Mouse (Mus musculus) monocyte, adult 2 months (primary cell): ENCODE data around the gene Qars.

Experiments
- DNase-seq, 2 experiments: peaks; one replicate each; pipeline ENCODE4 v3.0.0; 2022; ENCODE audit warnings: low spot score in 2 of 2, low read depth in 1 of 2

Qars gene

GRCm38 (mm10) chr9:108486973-108487530 is 20.5 kb upstream of the Qars start:
- DNase-seq = no peak

DNA sequence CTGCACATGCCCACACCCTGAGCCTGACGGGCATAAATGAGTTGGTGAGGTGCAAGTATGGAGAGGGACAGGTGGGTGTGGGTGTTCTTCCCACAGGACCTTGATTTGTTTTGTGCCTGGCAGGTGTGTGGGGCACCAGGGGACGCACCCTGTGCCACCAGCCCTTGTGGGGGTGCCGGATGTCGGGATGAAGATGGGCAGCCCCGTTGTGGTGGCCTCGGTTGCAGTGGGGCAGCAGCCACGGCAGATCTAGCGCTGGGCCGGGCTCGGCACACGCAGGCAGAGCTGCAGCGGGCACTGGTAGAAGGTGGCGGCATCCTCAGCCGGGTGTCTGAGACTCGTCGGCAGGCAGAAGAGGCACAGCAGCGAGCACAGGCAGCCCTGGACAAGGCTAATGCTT is 19.1 kb upstream of the Qars start:
- no peak for DNase-seq

DNA sequence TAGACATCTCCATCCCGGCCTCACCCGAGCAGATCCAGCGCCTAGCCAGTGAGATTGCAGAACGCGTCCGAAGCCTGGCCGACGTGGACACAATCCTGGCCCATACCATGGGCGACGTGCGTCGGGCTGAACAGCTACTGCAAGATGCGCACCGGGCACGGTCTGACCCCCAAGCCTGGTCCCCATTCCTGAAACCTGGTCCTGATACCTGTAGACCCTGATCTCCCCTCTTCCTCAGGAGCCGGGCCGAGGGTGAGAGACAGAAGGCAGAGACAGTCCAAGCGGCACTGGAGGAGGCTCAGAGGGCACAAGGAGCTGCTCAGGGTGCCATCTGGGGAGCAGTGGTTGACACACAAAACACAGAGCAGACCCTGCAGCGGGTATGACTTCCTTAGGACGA is 18.3 kb upstream of the Qars start:
- DNase-seq = no peak

GRCm38 (mm10) chr9:108489702-108490558 is 17.6 kb upstream of the Qars start:
- no peak for DNase-seq

DNA sequence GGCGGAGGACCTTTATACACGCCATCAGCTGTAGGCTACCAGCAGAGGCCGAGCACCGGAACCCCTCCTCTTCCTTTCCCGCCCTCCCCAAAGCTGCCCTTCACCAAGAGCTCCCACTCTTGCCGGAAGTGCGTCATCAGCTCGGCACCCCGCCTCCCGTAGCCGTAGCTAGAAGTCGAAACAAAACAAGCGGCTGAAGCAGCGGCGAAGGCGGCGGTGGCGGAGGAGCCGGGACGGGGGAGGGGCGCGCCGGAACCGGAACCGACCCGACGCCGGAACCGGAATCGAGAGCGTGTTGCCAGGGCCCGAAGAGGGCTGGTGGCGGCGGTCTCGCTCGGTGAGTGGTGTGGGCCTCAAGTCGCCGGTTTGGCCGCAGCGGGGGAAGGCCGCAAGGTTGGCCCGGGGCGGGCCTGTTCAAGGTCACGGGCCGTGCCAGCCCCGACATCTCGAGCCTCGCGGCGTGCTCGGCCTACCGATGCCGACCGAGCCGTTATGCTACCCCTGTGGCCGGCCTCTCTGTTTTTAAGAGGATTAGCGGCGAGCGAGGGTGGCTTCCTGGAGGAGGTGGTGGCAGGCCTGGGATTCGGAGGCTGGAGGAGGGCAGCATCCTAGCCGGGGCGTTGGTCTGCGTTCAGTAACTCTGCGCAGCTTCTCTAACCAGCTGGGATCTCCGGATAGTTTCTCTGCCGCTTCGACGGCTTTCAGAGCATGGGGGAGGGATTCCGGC is 16.8 kb upstream of the Qars start, which contains the start of gene Usp19:
Gene Usp19, plus strand, starts transcription at position 44 of the 727 bp plus-strand sequence.
- DNase-seq = peak; percentile 82 to 88

DNA sequence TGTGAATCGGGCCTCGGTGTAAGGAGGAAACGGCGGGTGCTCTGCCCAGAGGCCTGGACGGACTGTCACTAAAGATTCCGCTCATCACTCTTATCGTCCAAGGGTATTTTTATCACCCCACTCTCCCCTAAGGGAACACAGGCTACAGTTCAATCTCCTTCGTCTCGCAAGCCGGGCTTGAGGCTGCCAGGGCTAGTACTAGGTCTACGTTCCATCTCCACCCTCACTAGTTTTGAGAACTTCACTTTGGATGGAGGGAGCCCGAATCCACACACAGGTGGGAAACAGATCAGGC is 16.3 kb upstream of the Qars start:
- no peak for DNase-seq

DNA sequence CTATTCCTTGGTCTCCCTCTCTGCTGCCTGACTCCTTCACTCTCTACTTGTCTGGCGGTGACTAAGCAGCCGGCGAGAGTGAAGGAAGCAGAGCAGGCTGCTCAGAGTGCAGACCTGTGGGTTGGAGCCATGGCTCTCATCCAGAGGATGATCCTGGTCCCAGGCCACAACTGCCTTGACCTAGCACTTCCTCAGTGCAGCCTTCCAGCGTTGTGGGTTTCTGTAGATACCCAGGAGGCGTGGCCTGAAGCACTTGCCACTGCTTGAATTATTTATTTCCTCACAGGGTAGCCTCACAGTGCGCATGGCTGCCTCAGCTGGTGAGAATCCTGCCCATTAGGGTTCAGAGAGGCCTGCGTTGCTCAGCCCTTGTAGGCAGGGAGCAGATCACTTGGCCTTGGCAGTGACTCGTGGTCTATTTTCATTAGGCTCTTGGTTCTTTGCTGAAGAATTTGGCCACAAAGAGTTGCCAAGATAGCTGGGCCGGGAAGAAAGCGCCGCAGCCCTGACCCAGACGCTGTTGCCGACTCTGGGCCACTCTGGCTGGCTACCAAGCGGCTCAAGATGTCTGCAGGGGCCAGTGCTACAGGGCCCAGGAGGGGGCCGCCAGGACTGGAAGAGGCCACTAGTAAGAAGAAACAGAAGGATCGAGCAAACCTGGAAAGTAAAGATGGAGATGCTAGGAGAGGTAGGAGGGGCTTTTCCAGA is 15.3 kb upstream of the Qars start:
- DNase-seq = no peak

GRCm38 (mm10) chr9:108493246-108493645 is 14.3 kb upstream of the Qars start:
- DNase-seq = no peak

GRCm38 (mm10) chr9:108494146-108494825 is 13.2 kb upstream of the Qars start:
- DNase-seq = no peak

- DNase-seq = no peak
Measured at GRCm38 (mm10) chr9:108494905-108495304, 12.6 kb upstream of the Qars start.

DNA sequence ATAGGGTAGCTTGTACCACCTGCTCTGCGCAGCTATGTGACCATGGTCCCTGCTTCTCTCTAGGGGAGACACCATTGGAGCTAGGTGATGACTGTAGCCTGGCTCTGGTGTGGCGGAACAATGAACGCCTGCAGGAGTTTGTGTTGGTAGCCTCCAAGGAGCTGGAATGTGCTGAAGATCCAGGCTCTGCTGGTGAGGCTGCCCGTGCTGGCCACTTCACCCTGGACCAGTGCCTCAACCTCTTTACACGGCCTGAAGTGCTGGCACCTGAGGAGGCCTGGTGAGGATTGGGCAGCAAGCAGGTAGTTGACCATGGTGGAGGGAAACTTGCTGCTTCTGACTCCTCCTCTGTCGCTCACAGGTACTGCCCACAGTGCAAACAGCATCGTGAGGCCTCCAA is 8.3 kb upstream of the Qars start:
- DNase-seq = no peak

GRCm38 (mm10) chr9:108499943-108500342 is 7.6 kb upstream of the Qars start:
- DNase-seq = no peak

DNA sequence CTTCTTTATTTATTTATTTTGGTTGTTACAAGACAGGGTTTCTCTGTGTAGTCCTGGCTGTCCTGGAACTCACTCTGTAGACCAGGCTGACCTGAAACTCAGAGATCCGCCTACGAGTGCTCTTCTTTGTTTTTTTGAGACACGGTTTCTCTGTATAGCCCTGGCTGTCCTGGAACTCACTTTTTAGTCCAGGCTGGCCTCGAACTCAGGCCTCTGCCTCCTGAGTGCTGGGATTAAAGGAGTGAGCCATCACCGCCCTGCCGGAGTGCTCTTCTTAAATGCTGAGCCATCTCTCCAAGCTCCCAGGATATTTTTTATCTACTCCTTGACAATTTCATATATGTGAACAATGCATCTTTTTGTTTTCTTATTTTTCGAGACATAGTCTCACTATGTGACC is 605 bp upstream of the Qars start:
- no peak for DNase-seq

DNA sequence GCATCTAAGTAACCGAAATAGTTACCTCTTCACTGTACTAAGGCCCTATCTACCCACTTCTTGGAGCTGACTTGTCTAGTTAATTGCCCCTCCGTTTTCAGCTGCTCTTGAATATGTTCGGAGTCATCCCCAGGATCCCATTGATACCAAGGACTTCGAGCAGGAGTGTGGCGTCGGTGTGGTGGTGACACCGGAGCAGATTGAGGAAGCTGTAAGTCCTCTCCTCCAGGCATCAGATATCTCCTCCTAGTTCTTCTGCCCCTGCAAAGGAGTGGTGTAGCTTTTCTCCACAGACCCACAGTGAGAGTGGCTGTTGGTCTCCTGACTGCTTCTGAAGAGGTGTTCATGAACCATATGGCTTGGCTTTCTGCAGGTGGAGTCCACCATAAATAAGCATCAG is 1.3 kb downstream of the Qars start:
- DNase-seq = no peak

- peak; percentile 76 to 89 for DNase-seq
Measured at GRCm38 (mm10) chr9:108516380-108517251, 9.1 kb downstream of the Qars start, which contains the start of gene Qrich1. Qrich1 (plus strand) TSS chr9:108516806.

- peak; percentile 30 to 57 for DNase-seq
Measured at GRCm38 (mm10) chr9:108517253-108517930, 9.9 kb downstream of the Qars start.

- no peak for DNase-seq
Measured at GRCm38 (mm10) chr9:108517931-108518332, 10.4 kb downstream of the Qars start.

- no peak for DNase-seq
Measured at GRCm38 (mm10) chr9:108521604-108522003, 14.1 kb downstream of the Qars start.

DNA sequence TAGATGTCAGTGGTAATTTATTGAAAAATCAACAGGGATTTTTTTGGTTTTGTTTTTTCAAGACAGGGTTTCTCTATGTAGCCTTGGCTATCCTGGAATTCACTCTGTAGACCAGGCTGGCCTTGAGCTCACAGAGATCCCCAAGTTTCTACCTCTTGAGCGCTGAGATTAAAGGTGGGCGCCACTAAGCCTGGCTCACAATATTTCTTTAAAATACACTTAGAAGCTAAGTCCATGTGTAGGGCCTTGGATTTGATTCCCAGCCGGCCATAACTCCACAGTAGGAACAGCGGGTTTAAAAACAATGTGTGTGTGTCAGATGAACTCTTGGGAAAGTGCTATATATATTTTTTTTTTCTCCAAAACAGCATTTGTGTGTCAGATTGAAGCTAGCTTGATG is 15.8 kb downstream of the Qars start:
- DNase-seq = no peak
